Mouse (Mus musculus): ENCODE results near the gene Magi2.
"Not testable (repeated sequence)": the region's sequence is repeated elsewhere in the genome, so short reads cannot be mapped to it uniquely, and the experiment has no call there.

Magi2 gene

DNA sequence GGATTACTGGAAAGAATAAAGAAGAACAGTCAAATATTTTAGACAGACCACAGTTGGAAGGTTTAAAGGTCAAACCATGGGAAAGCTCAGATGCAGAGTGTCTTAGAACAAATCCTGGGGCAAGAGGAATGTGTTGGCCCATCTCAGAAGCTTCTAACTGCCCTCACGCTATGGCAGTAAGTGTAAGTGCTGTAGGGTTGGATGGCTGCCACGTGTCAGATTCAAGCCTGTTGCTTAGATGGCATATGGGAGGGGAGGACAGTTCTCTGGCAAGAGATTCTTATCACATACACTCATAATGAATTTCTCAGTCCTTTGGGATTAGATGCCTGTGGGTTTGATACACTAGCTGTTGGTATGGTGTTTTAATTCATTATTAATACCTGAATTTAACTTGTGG, 238.5 kb downstream of the Magi2 start:
- no peak for DNase-seq

DNA sequence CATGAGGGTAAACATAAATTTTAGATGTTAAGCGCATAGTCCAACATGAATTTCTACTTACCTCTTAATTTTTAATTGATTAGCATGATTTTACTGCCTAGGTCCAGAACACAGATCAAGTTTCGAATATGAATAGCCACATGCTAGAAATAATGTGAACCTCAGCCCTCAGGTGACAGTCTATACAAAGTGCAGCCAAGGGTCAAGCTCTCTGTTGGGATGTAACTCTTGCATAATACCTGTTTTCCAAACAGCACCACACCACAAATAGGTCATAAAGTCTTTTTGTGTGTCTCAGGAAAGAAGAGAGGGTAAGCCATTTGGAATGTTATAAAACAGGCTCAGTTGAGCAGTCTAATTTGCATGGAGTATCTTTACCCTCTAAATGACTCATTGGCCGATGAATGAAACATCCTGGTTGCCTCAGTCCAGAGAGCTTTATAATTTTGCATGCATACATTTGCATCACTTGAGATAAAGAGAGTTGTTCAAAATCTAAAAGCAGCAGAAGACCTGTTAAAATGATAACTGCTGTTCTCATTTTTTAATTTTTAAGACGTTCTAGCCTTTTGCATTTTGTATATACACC, 246.1 kb downstream of the Magi2 start:
- no peak for DNase-seq

DNA sequence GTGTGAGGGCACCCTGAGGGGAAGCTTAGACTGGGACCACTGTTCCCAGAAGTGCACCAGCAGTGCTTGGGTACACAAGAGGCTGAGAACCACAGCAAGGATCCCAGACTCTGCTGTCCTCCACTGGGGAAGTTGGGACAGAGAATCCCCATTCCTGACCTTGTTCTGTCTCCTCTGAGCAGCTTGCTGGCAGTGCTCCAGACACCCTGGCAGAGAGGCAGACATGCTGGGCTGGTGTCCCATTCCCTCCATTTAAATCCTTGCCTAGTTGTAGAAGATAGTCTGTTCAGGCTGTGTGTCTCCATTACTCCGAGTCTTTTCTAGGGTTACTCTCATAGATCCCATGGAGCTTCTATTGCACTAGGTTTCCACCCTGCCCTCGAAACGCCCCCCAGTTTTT, 256.1 kb downstream of the Magi2 start:
- no peak for DNase-seq

DNA sequence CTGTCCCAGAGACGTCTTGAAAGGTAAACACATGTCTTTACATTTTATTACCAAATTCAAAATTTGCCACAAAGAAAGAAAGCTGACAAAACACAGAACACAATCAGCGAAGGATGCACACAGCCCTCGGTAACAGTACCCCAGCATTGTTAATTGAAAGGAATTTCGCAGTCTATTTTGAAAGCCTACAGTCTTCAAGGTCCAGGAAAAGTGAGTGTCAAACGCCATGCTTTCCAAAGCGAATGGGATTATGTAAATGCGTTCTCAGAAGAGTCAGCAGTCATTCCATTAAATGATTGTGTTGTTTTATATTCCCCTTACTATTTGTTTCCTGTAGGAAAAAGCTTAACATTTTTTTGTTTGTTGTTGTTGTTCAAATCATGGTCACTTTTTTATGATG, 261.1 kb downstream of the Magi2 start:
- DNase-seq, result no peak

DNA sequence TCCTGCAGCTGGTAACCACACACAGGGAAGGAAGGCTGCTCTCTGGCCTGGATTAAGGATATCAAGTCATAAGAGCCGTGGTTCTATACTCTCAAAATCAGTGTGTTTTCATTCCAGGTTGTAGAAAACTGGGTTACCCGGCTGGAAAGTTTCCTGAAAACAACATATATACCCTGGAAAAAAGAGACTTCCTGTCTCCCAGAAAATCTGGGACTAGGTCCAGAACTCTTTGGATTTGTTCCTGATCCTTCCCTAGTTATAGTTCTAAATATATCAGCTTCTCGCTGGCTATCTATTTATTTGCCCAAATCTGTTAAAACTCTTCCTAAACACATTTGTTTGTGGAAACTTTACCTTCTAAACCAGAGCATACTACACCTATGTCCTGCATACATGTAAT, 274.2 kb downstream of the Magi2 start:
- DNase-seq, result no peak

DNA sequence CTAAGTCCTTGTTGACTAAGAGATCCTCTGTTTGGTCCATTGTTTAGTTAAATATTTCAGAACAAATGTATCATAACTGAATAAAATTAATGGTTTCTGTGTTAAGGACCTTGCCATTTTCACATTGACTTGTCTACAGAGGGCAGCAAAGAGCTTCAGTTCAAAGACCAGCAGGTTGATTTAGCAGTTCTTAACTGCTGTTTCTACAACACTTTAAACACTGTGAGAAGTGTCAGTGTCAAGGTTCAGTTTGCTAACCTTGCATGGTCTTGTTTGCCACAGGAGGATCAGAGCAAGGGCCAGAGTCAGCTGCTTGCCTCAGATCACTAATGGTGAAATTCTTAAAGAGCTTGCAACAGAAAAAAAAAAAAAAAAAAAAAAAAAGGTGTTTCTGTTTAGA, 295.3 kb downstream of the Magi2 start:
- no peak for DNase-seq

DNA sequence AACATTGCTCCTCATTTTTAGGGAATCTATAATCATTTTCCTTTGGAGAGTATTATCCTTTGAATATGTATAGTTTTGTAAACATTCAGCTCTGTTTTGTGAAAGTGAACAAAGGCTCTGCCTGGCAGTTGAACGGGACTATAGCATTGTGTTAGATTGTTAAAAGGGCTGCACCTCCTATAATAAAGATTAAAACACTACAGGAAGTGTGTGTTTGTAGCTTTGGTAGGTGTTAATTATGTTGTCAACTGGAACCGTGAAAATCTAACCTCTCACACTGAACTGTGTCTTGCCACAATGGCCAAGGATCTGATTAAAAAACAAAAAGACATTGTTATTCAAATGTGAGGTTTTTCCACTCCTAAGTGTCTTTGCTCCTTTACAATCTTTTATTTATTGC, 312.5 kb downstream of the Magi2 start:
- no peak for DNase-seq

DNA sequence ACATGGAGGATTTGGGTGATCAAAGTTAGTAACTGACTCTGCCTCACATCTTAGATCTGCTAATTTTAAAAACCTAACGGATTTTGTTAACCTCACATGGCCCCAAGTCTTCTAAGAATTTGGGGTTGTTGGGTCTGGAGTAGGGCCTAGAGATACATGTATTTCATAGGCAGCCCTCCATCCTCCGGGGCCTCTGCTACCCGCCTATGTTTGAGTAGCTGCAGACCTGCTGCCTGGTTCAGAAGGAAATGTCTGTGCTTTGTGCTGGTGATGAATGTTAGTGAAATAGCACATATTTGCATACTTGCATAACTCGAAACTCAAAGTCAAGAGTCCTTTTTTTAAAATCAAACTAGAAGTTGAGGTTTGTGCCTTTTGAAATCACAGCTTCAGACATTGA, 319.6 kb downstream of the Magi2 start:
- no peak for DNase-seq

DNA sequence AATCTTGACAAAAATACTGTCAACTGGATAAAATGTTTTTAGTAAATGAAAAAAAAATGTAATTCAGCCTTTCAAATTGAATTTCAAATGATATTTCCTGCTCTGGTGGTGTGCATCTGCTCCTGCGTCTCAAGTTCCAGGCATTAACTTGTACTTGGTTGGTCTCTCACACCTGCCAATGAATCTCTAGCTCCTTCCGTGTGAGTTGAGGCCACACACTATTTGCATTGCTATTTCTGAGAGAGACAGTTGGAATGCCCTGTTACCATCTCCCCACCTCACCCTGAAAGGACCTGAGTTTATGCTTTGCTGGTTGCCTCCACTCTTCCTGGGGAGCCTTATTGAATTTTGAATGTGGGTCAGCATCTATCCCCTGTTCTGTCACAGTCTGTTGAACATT, 320.1 kb downstream of the Magi2 start:
- DNase-seq, result no peak

DNA sequence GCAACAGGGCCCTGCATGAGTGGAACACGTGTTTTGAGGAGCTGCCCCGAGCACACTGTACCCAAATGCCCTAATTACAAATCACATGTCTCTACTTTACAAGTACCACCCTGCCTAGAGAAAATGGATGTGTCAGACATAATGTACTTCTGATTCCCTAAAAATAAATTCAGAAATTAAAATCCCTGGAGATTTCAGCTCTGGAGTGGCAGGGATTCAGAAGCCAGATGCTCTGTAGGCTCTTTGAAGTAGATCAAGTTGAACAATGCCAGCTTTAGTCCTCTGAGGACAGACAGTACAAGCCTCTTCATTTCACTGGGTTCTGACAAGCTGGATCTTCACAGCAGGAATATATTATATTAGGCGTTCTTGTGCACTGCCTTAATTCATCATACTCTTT, 326.7 kb downstream of the Magi2 start:
- DNase-seq, result no peak

DNA sequence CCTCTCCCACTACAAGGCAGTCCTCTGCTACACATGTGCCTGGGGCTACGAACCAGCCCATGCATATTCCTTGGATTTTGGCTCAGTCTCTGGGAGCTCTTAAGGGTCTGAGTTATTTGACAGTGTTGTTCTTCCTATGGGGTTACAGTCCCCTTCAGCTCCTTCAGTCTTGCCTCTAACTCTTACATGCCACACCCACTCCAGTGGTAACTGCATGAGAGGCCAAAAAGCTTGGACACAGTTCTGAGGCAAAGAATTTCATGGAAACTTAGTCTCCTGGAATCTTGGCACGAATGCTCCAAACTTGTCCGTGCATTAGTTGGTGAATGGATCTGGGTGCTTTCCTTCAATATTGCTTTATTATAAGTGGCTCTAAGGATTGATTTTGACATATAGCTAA, 338.8 kb downstream of the Magi2 start:
- DNase-seq, result no peak

DNA sequence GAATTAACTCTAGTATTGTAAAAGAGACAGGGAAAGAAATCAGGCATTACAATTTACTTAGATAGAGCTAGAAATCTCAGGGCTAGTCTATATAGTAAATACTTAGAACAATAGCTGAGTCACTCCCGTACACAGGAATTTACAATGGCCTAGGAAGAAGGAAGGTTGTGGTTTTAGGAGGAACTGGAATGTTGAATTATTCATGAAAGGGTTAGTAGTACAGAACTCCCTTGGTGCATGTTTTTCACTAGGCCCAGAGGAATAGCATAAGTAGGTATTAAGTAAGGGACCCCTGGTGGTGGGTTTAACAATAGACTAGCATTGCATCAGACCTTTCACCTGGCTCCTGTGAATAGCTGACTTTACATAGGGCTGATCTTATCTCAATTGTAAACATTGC, 339.3 kb downstream of the Magi2 start:
- DNase-seq, result not testable (repeated sequence)

DNA sequence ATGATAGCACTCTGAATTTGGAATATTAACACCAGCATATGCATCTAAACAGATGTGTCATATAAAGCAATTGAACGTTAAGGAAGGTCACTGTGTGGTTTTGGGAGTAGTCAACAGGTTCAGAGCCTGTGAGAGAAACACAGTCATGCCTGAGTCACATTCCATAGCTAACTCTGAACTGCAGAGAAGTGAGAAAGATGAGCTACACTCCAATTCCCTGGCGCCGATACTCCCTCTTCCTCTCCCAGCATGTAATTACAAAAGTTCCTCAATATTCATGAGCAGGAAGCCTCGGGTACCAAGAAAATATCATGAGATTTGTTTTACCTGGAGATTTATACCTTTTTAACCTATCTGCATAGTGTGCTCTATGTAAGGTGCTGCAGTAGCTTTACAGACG, 380.9 kb downstream of the Magi2 start:
- no peak for DNase-seq

DNA sequence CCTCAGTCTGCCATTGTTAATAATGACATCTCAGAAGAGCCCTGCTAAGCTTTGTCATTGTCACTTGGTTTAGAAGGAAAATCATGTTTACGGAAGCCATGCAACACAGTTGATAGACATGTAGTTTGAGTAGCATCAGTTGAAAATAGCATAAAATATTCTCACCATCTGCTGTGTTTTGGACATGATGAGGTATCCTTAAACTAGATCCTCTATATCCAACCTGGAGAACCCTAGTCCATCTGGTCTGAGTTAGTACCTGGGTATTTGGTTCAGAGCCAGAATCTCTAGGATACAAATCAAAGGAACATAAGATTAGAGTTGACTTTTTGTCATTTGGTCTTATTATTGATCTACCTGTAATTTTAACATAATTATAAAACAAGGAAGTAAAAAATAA, 385.0 kb downstream of the Magi2 start:
- DNase-seq, result no peak

DNA sequence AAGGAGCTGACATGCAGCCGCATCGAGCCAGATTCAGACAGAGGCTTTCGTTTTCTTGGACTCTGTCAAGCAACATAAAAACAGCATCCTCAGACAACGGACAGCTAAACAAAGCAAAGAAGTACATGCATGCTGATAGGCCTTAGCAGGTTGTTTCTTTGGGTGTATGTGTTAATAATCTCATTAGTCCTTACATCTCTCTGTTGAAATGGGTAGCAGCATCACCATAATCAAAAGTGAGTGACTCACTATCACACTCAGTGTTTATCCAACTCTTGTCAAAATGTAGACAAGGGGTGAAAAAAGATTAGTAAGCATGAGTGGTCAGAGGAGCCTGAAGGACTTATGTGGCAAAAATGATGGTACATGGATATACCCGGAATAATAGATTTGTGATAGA, 394.8 kb downstream of the Magi2 start:
- no peak for DNase-seq

DNA sequence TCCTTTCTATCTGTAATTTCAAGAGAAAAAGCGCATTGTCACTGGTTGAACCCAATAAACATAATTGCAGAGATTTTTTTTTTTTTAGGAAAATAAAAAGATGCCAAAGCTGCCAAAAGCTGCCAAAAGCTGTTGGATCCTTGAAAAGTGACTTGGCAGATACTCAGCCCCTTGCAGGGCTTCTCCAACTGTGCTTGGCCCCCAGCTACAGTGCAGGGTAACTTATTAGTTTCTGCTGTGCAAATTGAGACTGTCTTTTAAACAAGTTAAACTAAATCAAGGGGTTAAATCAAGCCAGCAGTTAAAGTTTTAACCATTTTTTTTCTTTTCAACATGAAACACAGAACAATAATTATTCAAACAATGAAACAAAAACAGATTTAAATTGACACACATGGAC, 407.1 kb downstream of the Magi2 start:
- DNase-seq, result no peak

DNA sequence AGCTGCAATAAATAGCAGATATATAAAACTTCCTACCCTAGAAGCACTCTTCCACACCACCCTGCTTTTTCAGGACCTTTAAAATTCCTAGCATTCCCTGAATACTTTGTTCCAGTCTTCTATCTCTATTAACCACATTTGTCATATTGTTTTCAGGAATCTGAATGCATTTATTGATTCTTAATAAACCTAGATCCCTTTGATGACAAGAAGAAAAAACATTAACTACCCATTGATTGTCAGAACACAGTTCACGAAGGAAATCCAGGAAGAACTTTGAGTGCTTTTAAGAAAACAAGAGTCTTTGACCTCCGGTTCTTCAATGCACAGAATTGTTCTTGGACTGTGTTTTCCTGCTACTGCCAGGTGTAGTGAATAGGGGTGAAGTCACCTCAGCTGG, 411.0 kb downstream of the Magi2 start:
- DNase-seq, result no peak

DNA sequence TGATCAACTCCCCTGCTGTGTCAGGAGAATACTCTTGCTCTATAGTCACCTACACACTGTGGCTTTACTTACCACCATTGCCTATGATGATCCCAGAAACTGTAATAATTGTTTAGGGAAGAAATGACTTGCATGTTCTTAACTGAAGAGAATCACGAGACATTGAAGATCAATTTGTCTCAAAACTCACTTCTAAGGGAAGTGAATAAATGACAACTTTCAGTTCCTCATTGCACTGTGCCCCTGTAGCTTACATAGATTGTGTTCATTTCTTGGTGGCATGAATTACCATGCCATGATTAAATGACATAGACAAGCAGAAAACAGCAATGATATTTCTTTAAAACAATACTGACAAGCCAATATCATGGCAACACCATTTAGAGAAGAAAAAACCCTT, 429.1 kb downstream of the Magi2 start:
- no peak for DNase-seq

DNA sequence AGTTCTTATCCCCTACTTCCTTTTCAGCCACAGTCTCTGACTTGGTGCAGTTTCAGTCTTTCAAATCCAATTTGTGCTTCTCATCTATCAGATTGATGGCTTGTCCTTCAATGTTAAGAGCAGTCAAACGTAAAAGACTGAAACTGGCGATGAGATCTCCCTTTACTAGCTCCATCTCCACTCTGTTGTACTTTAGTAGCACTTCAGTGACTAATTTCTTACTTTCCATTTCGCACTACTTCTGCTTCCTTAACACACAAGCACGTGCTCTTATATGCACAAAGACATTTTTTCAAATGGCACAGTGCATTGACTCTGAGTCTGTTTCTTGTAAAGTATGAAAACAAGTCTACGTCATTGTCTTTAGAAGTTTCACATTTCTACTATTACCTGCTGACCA, 439.6 kb downstream of the Magi2 start:
- DNase-seq, result no peak

DNA sequence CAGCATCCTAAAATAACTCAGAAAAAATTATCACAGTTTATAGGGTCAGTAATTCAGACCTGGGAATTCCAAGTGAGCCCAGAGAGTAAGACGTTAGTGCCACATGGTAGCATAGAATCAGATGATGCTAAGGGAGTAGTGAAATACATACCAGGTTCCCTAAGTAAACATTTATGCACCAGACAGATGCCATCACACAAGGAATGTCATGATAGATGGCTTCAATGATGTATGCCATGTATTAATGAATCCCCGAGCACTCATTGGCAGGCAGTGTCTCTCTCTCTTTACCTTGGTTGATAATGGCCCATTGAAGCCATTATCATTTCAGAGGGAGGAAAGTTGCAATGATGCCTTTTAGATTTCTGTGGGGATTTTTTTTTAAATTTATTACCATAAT, 490.5 kb downstream of the Magi2 start:
- DNase-seq, result no peak

DNA sequence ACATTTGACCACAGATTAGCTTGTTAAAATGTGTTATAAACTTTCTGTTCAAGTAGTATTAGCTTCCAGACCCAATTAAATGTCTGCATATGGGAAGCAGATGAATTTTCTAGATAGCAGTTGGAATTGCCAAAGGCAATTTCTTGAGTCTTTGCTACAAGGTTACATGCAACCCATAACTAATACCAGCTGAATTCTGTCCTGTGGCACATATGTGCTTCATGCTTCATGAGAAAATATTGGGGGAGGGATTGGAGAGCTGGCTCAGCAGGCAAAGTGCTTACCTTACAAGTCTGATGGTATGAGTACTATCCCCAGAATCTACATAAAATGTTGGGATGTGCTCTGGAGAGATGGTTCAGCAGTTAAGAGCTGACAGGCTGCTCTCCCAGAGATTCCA, 499.4 kb downstream of the Magi2 start:
- DNase-seq, result no peak

DNA sequence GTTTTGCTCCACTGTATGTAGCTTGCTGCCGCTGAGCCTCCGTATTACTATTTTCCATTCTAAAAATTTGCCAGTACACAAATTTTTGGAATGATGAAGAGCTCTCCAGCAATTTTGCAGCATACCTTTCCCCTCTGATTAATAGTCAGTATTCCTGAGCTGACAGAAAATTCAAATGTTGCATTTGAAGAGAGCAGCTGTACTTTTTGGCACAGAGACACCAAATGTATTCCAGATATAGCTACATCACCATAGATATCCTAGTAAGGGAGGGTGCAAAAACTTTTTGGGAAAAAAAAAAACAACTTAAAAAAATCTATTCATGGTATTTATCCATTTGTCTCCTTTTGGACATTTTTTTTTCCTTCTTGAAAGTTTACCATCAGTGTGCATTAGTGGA, 518.5 kb downstream of the Magi2 start:
- DNase-seq, result no peak

DNA sequence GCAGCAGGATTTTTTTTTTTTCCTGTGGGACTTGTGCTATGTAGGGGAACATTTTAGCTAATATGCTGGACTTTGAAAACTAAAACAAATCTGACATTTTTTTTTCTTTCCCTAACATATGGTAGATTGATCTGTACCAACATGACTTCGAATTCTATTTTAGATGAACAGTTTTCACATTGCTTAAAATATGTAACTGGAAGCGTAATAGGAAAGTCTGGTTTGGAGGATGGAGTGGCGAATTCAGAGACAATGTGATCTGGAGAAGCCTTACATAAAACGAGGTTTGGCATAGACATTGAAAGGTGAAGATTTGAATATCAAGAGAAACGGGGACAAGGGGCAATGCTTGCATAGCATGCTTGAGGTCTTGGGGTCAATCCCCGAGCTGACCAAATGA, 519.1 kb downstream of the Magi2 start:
- no peak for DNase-seq

DNA sequence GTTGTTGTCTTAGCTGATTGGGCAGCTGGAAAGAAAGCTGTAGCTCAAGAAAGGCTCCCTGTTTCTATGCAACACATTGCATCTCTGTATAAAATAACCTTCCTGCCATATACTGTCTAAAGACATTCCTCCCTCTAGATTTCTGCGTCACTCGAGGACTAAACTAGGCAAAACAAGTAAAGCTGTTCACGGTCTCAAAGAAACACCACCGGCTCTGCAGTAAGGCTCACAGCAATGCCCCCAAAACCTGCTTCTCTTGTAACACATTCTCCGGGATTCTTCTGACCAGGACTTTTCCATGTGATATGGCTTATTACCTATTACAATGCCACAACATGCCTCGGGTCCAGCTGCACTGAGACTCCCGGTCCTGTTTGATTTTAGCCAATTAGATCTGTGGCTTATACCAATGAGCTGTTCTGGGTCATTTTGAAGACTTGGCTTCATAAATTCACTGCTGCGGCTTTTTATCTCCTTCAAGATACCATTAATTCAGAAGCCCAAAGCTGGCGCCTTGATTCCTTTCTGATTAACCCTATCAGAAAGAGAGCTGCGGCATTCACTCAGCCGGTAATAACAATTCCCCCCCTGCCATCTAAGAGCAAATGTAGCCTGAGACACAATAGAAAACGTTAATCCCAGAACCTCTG, 520.2 kb downstream of the Magi2 start:
- no peak for DNase-seq

DNA sequence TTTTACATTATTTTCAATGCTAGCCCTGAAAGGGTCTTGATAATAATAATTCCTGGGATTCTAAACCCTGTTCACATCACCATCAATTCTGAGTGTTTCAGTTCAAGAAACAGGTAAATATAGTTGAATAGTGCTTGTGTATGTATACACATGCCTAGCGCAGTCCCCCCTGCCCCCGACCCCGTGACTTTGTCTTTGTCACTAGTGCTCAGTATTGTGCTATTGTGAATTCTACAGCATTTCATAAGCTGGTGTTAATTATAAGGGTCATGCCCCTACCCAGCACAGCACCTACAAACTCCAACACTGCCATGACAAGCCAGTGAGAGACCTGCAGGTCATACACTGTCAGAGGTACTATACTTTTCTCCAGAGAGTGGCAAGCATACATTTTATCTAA, 520.8 kb downstream of the Magi2 start:
- DNase-seq, result no peak

DNA sequence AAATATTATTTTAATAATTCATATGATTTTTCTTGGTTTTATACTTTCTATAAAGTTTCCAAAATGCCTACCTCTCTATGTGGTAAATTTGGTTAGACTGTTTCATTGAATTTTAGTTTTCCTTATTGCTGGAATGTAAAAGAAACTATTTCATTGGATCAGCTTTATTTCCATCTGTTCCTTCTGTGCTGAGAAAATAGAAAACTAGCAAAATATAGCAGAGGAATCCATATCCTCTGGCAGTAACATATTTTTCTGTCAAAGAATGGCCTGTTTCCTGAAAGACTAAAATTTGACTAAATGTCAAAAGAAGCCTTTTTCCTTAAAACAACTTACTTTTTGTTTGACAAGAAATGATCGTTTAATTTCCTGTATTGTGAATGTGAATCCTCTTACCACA, 552.4 kb downstream of the Magi2 start:
- DNase-seq, result no peak

Measured in thymus, postnatal 14 days (tissue).